Mouse (Mus musculus) c-Kit-positive CD71-positive TER-119-positive erythroid progenitor cells, embryonic 14.5 days (primary cell): ENCODE results near the gene Gm28051.
A peak's percentile ranks its signal among the peaks of the same experiment; 100 is the strongest.

Source experiments
- DNase-seq: peaks from one replicate; pipeline ENCODE4 v3.0.0-alpha.2; 2013; ENCODE audit warnings: low spot score

Gm28051 gene

GRCm38 (mm10) chr12:102757689-102758402 is at the start of gene Gm28051, which contains the start of the genes Gon7 and Ubr7:
Gene Gm28051, minus strand, starts transcription at chr12:102757765.
Gene Gon7, minus strand, starts transcription at chr12:102757803.
Gene Ubr7, plus strand, starts transcription at chr12:102757967.
- peak; percentile 97 for DNase-seq

GRCm38 (mm10) chr12:102799528-102799927 is 42.0 kb upstream of the Gm28051 start:
- DNase-seq: no peak

GRCm38 (mm10) chr12:102787927-102788326 is 30.4 kb upstream of the Gm28051 start:
- no peak for DNase-seq

- DNase-seq: no peak
These were observed 28.0 kb upstream of the Gm28051 start for GRCm38 (mm10) chr12:102785593-102785985.

GRCm38 (mm10) chr12:102784899-102785592 is 27.5 kb upstream of the Gm28051 start:
- no peak for DNase-seq

GRCm38 (mm10) chr12:102782841-102783240 is 25.3 kb upstream of the Gm28051 start:
- no peak for DNase-seq

- DNase-seq: no peak
These were observed 21.9 kb upstream of the Gm28051 start for GRCm38 (mm10) chr12:102779452-102779851.

- DNase-seq: no peak
These were observed 20.6 kb upstream of the Gm28051 start for GRCm38 (mm10) chr12:102778151-102778550.

- DNase-seq: no peak
These were observed 18.5 kb upstream of the Gm28051 start for GRCm38 (mm10) chr12:102776035-102776434.

- no peak for DNase-seq
These were observed 15.1 kb upstream of the Gm28051 start for GRCm38 (mm10) chr12:102772676-102773075.

- DNase-seq: no peak
These were observed 14.0 kb upstream of the Gm28051 start for GRCm38 (mm10) chr12:102771601-102772000.

- no peak for DNase-seq
These were observed 11.4 kb upstream of the Gm28051 start for GRCm38 (mm10) chr12:102769000-102769399.

GRCm38 (mm10) chr12:102763696-102764095 is 6.1 kb upstream of the Gm28051 start:
- DNase-seq: no peak

GRCm38 (mm10) chr12:102761668-102762067 is 4.1 kb upstream of the Gm28051 start:
- no peak for DNase-seq

- no peak for DNase-seq
These were observed 1.4 kb upstream of the Gm28051 start for GRCm38 (mm10) chr12:102758936-102759335.

- DNase-seq: peak; percentile 24
These were observed 815 bp upstream of the Gm28051 start, which contains the start of gene Gm20604 for GRCm38 (mm10) chr12:102758403-102758756. Gene Gm20604, minus strand, starts transcription at chr12:102758672.

- DNase-seq: peak; percentile 32
These were observed 393 bp downstream of the Gm28051 start for GRCm38 (mm10) chr12:102757055-102757688.

GRCm38 (mm10) chr12:102756304-102756703 is 1.3 kb downstream of the Gm28051 start:
- DNase-seq: peak; percentile 65

- no peak for DNase-seq
These were observed 9.3 kb downstream of the Gm28051 start for GRCm38 (mm10) chr12:102748256-102748655.

- DNase-seq: no peak
These were observed 12.7 kb downstream of the Gm28051 start for GRCm38 (mm10) chr12:102744839-102745238.

- peak; percentile 85 for DNase-seq
These were observed 13.7 kb downstream of the Gm28051 start, which contains the start of the genes Moap1 and Tmem251 for GRCm38 (mm10) chr12:102743589-102744574. Gene Moap1, minus strand, starts transcription at chr12:102743661. Gene Tmem251, plus strand, starts transcription at chr12:102743762.
